Mouse (Mus musculus) kidney, embryonic 16.5 days (tissue): ENCODE measurements around the gene AW822073. TPM values are rescaled to one million over a fixed set of nuclear protein-coding genes. Genes with fewer than 3 reads are reported as not detected.
"Not testable (repeated sequence)": the region's sequence is repeated elsewhere in the genome, so short reads cannot be mapped to it uniquely, and the experiment has no call there.

ENCODE experiments used
- ATAC-seq: fragments of 200-750 bp; cut with Nextera tagmentation; 2 replicates; pipeline ENCODE4 v1.8.0; 2017; ENCODE audit warnings: moderate TSS enrichment; ENCODE audit not compliant: low FRiP score, low TSS enrichment
- H3K27ac ChIP-seq: fragments of 300-500 bp; sonication (generic); 2 replicates; pipeline ENCODE4 v1.5.1; 2014; ENCODE audit warnings: low read length
- H3K27me3 ChIP-seq: fragments of 300-500 bp; sonication (generic); 2 replicates; pipeline ENCODE4 v1.6.1; 2014; ENCODE audit warnings: low read length, control low read depth, mixed read lengths; ENCODE audit not compliant: insufficient read depth
- H3K36me3 ChIP-seq: fragments of 300-500 bp; sonication (generic); 2 replicates; pipeline ENCODE4 v1.6.1; 2014; ENCODE audit warnings: low read length, control low read depth, mixed read lengths; ENCODE audit not compliant: insufficient read depth
- H3K4me1 ChIP-seq: fragments of 300-500 bp; sonication (generic); 2 replicates; pipeline ENCODE4 v1.6.1; 2014; ENCODE audit warnings: low read length, control low read depth, mixed read lengths; ENCODE audit not compliant: insufficient read depth
- H3K4me2 ChIP-seq: fragments of 300-500 bp; sonication (generic); replicated peaks from 2 replicates; pipeline ENCODE4 v1.6.1; 2014; ENCODE audit warnings: low read depth, low read length
- H3K4me3 ChIP-seq: fragments of 300-500 bp; sonication (generic); 2 replicates; pipeline ENCODE4 v1.5.1; 2014; ENCODE audit warnings: mild to moderate bottlenecking, low read length
- H3K9ac ChIP-seq: fragments of 300-500 bp; sonication (generic); replicated peaks from 2 replicates; pipeline ENCODE4 v1.6.1; 2014; ENCODE audit warnings: low read length
- H3K9me3 ChIP-seq: fragments of 300-500 bp; sonication (generic); 2 replicates; pipeline ENCODE4 v1.6.1; 2016; ENCODE audit warnings: low read length, control low read depth
- WGBS: fragments of 180-500 bp; shearing (Covaris S2); extraction: QIAGEN DNeasy Blood & Tissue Kit; methylation state at CpG from one replicate; pipeline ENCODE4 v1.1.7; 2014; 5-methylcytosine and 5-hydroxymethylcytosine counted together
- polyA plus RNA-seq: library from polyadenylated mRNA; unstranded; fragments of >200 nt; fragmentation: Nextera tagmentation; extraction: Ambion mirVana; gene quantifications from 2 replicates; pipeline ENCODE4 v1.2.1, GENCODE M21; 2015

The AW822073 gene
- polyA plus RNA-seq: not detected in 2 replicates

DNA sequence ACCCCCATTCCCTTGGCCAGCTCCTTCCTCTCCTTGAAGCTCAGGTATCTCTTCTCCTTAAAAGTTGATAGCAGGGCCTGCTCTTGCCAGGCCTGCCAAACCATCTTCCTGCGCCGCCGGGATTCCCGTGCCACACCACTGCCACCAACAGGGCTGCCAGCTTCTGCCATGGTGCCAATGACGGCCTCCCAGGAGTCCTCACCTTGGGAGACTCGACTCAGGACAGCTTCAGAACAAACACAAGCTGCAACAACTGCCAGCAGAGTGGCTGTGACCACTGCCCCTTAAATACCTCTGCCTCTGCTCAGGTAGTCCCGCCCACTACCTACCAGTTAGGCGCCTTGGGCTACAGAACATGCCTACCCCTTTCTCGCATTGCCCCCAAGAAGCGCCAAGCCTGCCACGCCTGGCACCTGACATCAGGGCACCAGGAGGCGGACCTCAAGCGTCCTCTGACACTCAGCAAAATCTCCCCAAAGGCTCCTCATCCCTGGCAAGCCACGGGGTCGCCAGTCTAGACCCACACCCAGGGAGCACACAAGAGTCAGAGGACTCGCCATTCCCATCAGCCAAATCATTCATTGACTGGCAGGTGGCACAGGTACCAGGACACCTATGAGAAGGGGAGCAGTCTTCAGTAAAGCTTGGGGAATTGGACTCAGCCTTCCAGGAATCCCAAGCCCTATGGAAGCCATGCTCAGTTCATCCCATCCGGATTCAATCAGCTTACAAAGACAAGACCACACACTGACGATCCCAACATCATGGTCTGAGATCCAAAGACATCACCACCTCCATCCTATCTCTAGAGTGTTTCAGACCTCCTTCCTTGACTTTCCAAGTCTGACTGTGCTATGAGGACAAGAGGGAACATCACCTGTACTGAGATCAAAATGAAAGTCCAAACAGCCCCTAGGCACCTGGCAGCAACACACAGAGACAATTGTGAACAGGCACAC is at the start of gene AW822073:
TSS of gene AW822073 (minus strand) at position 104 of the 959 bp plus-strand sequence.
- ATAC-seq, H3K4me2 ChIP-seq, H3K27me3 ChIP-seq, H3K4me3 ChIP-seq, H3K4me1 ChIP-seq, H3K9me3 ChIP-seq, H3K36me3 ChIP-seq, H3K9ac ChIP-seq, H3K27ac ChIP-seq: not testable (repeated sequence)
- WGBS: 88% methylated on average over 16 of the region's 18 CpGs

DNA sequence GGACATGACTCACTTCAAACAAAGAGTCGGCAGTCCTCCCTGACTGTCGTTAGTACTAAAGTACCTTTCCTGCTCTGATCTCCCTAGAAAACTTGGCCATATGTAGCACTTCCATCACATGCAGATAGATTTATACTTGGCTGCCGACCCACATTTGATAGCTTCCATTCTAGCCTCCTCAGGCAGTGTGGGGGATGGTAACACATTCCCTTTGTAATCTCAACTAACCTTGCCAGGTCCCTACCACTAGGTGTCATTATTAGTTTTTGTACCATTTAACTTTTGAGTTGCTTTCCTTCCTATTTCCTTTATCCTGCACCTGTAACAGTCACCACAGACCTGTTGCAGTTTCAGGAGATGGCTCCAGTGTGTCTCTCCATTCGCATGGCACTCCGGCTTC is 33.7 kb upstream of the AW822073 start:
- Histone ChIP-seq H3K4me2 (no peak overlapping the region), H3K36me3 (peaks cover 24% of the 10 kb centered on the region), H3K9me3 (no peaks in the 10 kb centered on the region), H3K4me1 (peaks cover 10% of the 10 kb centered on the region), H3K9ac (no peak overlapping the region), H3K4me3 (no peak overlapping the region), H3K27ac (no peak overlapping the region), H3K27me3 (no peaks in the 10 kb centered on the region)
- 53% methylated on average over 5 of the region's 5 CpGs for WGBS
- no peak for ATAC-seq

DNA sequence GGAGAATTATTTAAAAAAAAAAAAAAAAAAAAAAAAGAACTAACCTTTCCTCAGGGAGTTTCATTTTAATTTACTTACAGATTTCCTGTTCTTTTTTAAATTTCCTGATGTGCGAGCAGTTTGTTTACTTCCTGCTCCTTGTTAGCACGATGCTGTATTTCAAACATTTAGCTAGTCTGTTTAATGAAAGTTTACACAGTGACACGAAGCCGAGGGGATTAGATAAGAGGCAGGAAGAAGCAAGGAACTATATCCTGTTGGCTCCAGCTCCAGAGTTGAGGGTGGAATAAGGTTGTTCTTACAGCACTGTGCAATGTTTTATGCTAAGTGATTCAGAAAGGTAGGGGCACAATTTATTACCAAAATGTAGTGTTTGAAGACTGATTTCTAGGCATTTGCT is 31.2 kb upstream of the AW822073 start:
- H3K9ac ChIP-seq: peak overlapping the region; percentile 75
- H3K4me1 ChIP-seq: peaks cover 10% of the 10 kb centered on the region
- no peaks in the 10 kb centered on the region for H3K27me3 ChIP-seq
- peak overlapping the region; percentile 65 for H3K4me3 ChIP-seq
- ATAC-seq: no peak
- WGBS: 0% methylated on average over 4 of the region's 4 CpGs
- H3K27ac ChIP-seq: peak overlapping the region; percentile 81; the same call in 1 of the 2 replicates
- H3K9me3 ChIP-seq: no peaks in the 10 kb centered on the region
- H3K4me2 ChIP-seq: peak overlapping the region; percentile 62
- peaks cover 15% of the 10 kb centered on the region for H3K36me3 ChIP-seq

DNA sequence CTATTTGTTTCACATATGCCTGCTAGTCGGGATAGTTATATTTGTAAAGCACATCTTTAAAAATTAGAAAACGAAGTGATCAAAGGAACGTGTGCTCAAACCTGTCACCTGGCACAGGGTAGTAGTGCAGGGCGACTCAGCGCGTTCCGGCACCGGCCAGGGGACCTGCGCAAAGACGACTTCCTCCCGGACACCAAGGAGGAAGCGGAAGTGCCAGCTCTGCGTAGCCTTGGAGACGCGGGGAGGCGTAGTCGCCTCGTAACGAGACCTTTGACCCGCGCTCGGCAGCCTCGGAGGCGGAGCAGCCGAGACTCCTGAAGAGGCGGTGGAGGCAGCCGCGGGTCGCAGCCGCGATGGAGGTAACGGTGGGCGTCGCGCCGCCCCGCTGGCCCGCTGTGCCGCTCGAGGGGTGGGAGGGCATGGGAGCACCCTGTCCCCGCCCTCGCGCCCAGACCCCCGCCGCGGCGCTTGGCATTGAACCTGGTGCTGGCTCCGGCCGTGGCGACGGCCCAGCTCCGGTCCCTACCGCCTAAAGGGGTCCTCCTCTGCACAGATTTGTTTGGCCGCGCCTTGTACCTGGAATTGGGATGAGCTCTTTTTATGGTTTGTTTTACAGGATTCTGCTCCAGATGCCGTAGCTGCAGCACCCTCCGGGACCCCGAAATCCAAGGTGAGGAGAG is 30.6 kb upstream of the AW822073 start, which contains the start of gene Gcc2:
TSS of gene Gcc2 (plus strand) at position 285 of the 680 bp plus-strand sequence.
- H3K27ac ChIP-seq: peak within 1 kb of the TSS; percentile 81
- peak within 1 kb of the TSS; percentile 62 for H3K4me2 ChIP-seq

DNA sequence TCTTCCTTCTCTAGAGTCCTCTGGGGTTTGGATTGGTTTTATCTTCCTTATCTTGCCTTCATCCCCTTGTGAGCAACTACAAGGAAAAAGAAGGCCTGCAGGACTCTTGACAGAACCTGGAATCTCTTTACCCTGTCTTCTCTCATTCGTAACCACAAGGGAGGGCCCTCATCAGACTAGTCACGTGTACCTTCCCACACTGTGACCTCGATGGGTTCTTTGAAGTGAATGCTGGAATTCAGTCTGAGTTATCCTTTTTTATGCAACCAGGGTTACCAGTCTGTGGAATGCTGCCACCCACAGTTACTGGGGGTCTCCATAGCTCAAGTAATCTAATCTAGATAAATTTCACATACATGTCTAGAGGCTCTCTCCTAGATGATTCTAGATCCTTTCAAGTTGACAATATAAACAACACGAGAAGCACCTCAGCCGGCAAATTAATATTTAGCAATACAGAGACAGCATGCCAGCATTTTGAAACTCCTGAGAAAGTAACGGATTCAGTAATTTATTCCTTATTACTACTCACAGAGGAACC is 30.0 kb upstream of the AW822073 start:
- H3K9ac ChIP-seq: peak overlapping the region; percentile 75; the same call in 1 of the 2 replicates
- H3K4me2 ChIP-seq: peak overlapping the region; percentile 62
- no peaks in the 10 kb centered on the region for H3K9me3 ChIP-seq
- no peaks in the 10 kb centered on the region for H3K27me3 ChIP-seq
- peak overlapping the region; percentile 65 for H3K4me3 ChIP-seq
- 35% methylated on average over 6 of the region's 6 CpGs for WGBS
- ATAC-seq: 0 out of 2 replicates have a peak, but pooled peaks have one; percentile 33
- H3K4me1 ChIP-seq: peaks cover 10% of the 10 kb centered on the region
- H3K36me3 ChIP-seq: peaks cover 7% of the 10 kb centered on the region; the same call in 1 of the 2 replicates
- H3K27ac ChIP-seq: no peak overlapping the region

More for the DNA sequence above, 30.6 kb upstream of the AW822073 start, which contains the start of gene Gcc2:
- Histone ChIP-seq H3K36me3 (peaks cover 13% of the 10 kb centered on the region), H3K9ac (peak within 1 kb of the TSS; percentile 75), H3K4me3 (peak within 1 kb of the TSS; percentile 65), H3K4me1 (peaks cover 10% of the 10 kb centered on the region), H3K27me3 (no peaks in the 10 kb centered on the region), H3K9me3 (no peaks in the 10 kb centered on the region)
- under 1% methylated on average over 49 of the region's 58 CpGs for WGBS
- peak; percentile 99 for ATAC-seq

DNA sequence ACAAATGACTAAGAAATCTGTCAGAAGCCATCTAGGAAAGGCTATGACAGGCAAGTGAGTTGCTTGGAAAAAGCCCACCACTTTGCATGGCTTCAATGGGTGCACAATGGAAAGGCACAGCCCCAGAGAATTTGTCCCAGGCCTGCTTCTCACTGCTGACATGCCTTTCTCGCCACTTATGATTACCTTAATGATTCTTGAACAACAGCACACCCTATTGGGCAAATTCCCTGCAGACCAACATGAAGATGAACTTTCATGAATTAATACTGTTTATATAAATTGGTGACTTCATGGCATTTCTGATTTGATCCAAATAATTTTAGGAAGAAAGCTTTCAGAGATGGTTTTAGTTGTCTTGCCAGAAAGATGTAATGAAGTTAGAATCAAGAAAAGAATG is 24.8 kb upstream of the AW822073 start:
- 31% methylated on average over 1 of the region's 1 CpGs for WGBS
- Histone ChIP-seq H3K4me1 (peaks cover under 1% of the 10 kb centered on the region), H3K36me3 (no peaks in the 10 kb centered on the region), H3K4me3 (no peak overlapping the region), H3K27me3 (no peaks in the 10 kb centered on the region), H3K27ac (no peak overlapping the region), H3K9ac (no peak overlapping the region), H3K4me2 (no peak overlapping the region), H3K9me3 (no peaks in the 10 kb centered on the region)
- ATAC-seq: no peak

DNA sequence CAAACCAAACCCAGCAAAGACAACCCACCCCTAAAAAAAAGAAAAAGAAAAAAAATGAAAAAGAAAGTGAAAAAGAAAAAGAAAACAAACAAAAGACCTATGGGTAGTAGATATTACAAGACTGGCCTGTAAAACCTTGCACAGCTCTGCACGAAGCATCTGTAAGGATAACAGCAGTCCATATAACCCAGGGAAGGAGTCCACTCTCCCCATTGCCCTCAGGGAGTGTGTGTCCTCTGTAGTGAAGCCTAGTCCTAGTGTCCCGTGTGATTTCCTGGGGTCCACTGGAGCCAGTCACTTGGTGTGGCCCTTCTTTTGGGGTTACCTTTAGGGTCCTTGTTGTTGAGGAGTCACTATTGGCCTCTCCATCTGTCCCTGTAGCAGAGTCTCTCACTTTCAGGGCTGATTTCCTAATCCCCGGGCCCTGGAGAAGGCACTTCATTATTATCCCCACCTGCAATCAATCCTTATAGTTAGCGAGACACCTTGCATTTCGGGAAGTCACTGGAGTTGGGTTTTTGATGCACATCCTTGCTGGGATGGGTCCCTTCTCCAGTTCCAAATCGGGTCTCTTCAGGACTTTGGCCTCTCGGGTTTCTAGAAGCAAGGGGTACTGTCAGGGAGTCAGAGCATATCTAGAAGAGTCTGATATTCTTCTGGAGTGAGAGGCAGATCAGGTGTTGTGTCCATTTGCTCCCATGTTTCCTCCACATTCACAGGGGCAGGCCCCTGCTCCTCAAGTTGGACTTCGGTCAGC is 14.4 kb upstream of the AW822073 start:
- ATAC-seq: peak; percentile 83
- H3K27me3 ChIP-seq, H3K4me3 ChIP-seq, H3K9me3 ChIP-seq, H3K27ac ChIP-seq, H3K9ac ChIP-seq, H3K4me1 ChIP-seq, H3K4me2 ChIP-seq, H3K36me3 ChIP-seq: not testable (repeated sequence)
- WGBS: 87% methylated on average over 8 of the region's 8 CpGs

DNA sequence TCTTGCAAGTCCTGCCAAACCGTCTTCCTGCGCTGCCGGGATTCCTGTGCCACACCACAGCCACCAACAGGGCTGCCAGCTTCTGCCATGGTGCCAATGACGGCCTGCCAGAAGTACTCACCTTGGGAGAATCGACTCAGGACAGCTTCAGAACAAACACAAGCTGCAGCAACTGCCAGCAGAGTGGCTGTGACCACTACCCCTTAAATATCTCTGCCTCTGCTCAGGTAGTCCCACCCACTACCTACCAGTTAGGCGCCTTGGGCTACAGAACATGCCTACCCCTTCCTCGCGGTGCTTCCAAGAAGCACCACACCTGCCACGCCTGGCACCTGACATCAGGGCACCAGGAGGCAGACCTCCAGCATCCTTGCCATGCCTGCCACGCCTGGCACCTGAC is 11.9 kb upstream of the AW822073 start, which contains the start of gene Gm4981:
TSS of gene Gm4981 (minus strand) at position 89 of the 400 bp plus-strand sequence.
- Histone ChIP-seq H3K4me1 (no peaks in the 10 kb centered on the region), H3K4me2 (no peak within 1 kb of the TSS), H3K27me3 (no peaks in the 10 kb centered on the region), H3K27ac (no peak within 1 kb of the TSS), H3K4me3 (no peak within 1 kb of the TSS), H3K9me3 (peaks cover 10% of the 10 kb centered on the region), H3K9ac (no peak within 1 kb of the TSS), H3K36me3 (no peaks in the 10 kb centered on the region)
- no peak for ATAC-seq
- 87% methylated on average over 10 of the region's 10 CpGs for WGBS

DNA sequence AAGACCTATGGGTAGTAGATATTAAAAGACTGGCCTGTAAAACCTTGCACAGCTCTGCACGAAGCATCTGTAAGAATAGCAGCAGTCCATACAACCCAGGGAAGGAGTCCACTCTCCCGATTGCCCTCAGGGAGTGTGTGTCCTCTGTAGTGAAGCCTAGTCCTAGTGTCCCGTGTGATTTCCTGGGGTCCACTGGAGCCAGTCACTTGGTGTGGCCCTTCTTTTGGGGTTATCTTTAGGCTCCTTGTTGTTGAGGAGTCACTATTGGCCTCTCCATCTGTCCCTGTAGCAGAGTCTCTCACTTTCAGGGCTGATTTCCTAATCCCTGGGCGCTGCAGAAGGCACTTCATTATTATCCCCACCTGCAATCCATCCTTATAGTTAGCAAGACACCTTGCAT is 10.3 kb upstream of the AW822073 start:
- H3K27ac ChIP-seq, H3K36me3 ChIP-seq, H3K27me3 ChIP-seq, H3K4me2 ChIP-seq, H3K9ac ChIP-seq, ATAC-seq, H3K4me3 ChIP-seq, H3K4me1 ChIP-seq: not testable (repeated sequence)
- peaks cover 15% of the 10 kb centered on the region for H3K9me3 ChIP-seq
- 89% methylated on average over 4 of the region's 4 CpGs for WGBS
